Mouse (Mus musculus): ENCODE data around the gene Grpel1. TPM values are rescaled to one million over a fixed set of nuclear protein-coding genes. Genes with fewer than 3 reads are reported as not detected.

Grpel1 gene
- polyA plus RNA-seq, 1 experiment from 2014 or later: 47.0 TPM

GRCm38 (mm10) chr5:36479735-36480134 lies 14.9 kb downstream of the Grpel1 start:
- in situ Hi-C loops (cut with MboI; ENCODE audit: low pct_unique_long_range_greater_than_20kb): loop anchor here (5.0 to 25.0 kb wide), 2 partner anchors 263 to 858 kb away; partner anchors contain the start of genes Evc and Evc2
- ChIA-PET CTCF (interaction anchor here (1.3 to 14.3 kb wide), 4 partner anchors 7 to 263 kb away, joined by 3 to 114 read pairs (median 36); partner anchors contain the start of gene Grpel1), POLR2A (no interaction called here)
- DNase-seq (ENCODE audit: low read depth, low spot score): no peak
- TF ChIP-seq CTCF (IDR thresholded peaks at IDR 0.05): no peak
- ATAC-seq: no peak
- H3K27me3 ChIP-seq: no peaks in the 10 kb centered on the region

GRCm38 (mm10) chr5:36480398-36480797 lies 15.6 kb downstream of the Grpel1 start:
- DNase-seq (ENCODE audit: low read depth, low spot score): no peak
- CTCF ChIA-PET: interaction anchor here (0.8 to 14.3 kb wide), 6 partner anchors 8 to 263 kb away, joined by 3 to 114 read pairs (median 4); partner anchors contain the start of gene Grpel1
- no peak for TF ChIP-seq CTCF (IDR thresholded peaks at IDR 0.05)
- no peak for ATAC-seq
- in situ Hi-C loops (cut with MboI; ENCODE audit: low pct_unique_long_range_greater_than_20kb): loop anchor here (25.0 kb wide), 1 partner anchor 857 kb away; the partner anchor contains the start of genes Evc and Evc2
- no peaks in the 10 kb centered on the region for H3K27me3 ChIP-seq
- POLR2A ChIA-PET: interaction anchor here (0.8 to 1.8 kb wide), 2 partner anchors 8 to 9 kb away, joined by 3 to 6 read pairs; no protein-coding TSS in a partner anchor

- in situ Hi-C loops (cut with MboI; ENCODE audit: low pct_unique_long_range_greater_than_20kb): loop anchor here (25.0 kb wide), 1 partner anchor 856 kb away; the partner anchor contains the start of genes Evc and Evc2
- DNase-seq (ENCODE audit: low read depth, low spot score) (no peak), ATAC-seq (no peak)
- POLR2A ChIA-PET: interaction anchor here (0.8 to 1.8 kb wide), 3 partner anchors 8 to 16 kb away, joined by 3 to 6 read pairs (median 4); no protein-coding TSS in a partner anchor
- H3K27me3 ChIP-seq: no peaks in the 10 kb centered on the region
- no peak for TF ChIP-seq CTCF (IDR thresholded peaks at IDR 0.05)
- CTCF ChIA-PET: interaction anchor here (0.8 to 14.3 kb wide), 7 partner anchors 9 to 262 kb away, joined by 3 to 114 read pairs (median 3); partner anchors contain the start of gene Grpel1
These were observed 16.3 kb downstream of the Grpel1 start for GRCm38 (mm10) chr5:36481114-36481513.

GRCm38 (mm10) chr5:36483203-36484101 lies 18.7 kb downstream of the Grpel1 start:
- CTCF ChIA-PET: interaction anchor here (0.8 to 14.3 kb wide), 7 partner anchors 11 to 257 kb away, joined by 3 to 114 read pairs (median 5); partner anchors contain the start of gene Grpel1

GRCm38 (mm10) chr5:36484171-36484990 lies 19.6 kb downstream of the Grpel1 start, which contains the start of the genes Tada2b and Ccdc96:
TSS of gene Tada2b (minus strand) at chr5:36484285.
TSS of gene Ccdc96 (plus strand) at chr5:36484588.
- ATAC-seq: peak; percentile 94
- in situ Hi-C loops (cut with MboI; ENCODE audit: low pct_unique_long_range_greater_than_20kb): loop anchor here (25.0 kb wide), 1 partner anchor 853 kb away; the partner anchor contains the start of genes Evc and Evc2
- no peaks in the 10 kb centered on the region for H3K27me3 ChIP-seq
- ChIA-PET CTCF (interaction anchor here (1.5 to 14.3 kb wide), 3 partner anchors 12 to 21 kb away, joined by 5 to 114 read pairs (median 69); partner anchors contain the start of gene Grpel1), POLR2A (interaction anchor here (0.6 to 1.8 kb wide), 2 partner anchors 19 to 82 kb away, joined by 7 to 8 read pairs; partner anchors contain the start of gene Grpel1)
- peak; percentile 96 for DNase-seq (ENCODE audit: low read depth, low spot score)
- no peak for TF ChIP-seq CTCF (IDR thresholded peaks at IDR 0.05)

More at GRCm38 (mm10) chr5:36483203-36484101, 18.7 kb downstream of the Grpel1 start:
- DNase-seq (ENCODE audit: low read depth, low spot score) (no peak), ATAC-seq (peak; percentile 6)
- POLR2A ChIA-PET: interaction anchor here (1.0 to 1.8 kb wide), 3 partner anchors 10 to 19 kb away, joined by 4 to 8 read pairs (median 7); partner anchors contain the start of gene Grpel1
- in situ Hi-C loops (cut with MboI; ENCODE audit: low pct_unique_long_range_greater_than_20kb): loop anchor here (25.0 kb wide), 1 partner anchor 854 kb away; the partner anchor contains the start of genes Evc and Evc2
- no peak for TF ChIP-seq CTCF (IDR thresholded peaks at IDR 0.05)
- no peaks in the 10 kb centered on the region for H3K27me3 ChIP-seq

GRCm38 (mm10) chr5:36485306-36485705 lies 20.5 kb downstream of the Grpel1 start:
- no peak for ATAC-seq
- in situ Hi-C loops (cut with MboI; ENCODE audit: low pct_unique_long_range_greater_than_20kb): loop anchor here (25.0 kb wide), 1 partner anchor 852 kb away; the partner anchor contains the start of genes Evc and Evc2
- H3K27me3 ChIP-seq: no peaks in the 10 kb centered on the region
- DNase-seq (ENCODE audit: low read depth, low spot score): no peak
- TF ChIP-seq CTCF (IDR thresholded peaks at IDR 0.05): no peak
- CTCF ChIA-PET: interaction anchor here (1.6 to 14.3 kb wide), 3 partner anchors 13 to 24 kb away, joined by 3 to 114 read pairs (median 69); partner anchors contain the start of gene Grpel1
- POLR2A ChIA-PET: interaction anchor here (0.6 kb wide), 1 partner anchor 81 kb away, joined by 8 read pairs; no protein-coding TSS in a partner anchor

- CTCF ChIA-PET: interaction anchor here (1.2 to 3.5 kb wide), 11 partner anchors 12 to 251 kb away, joined by 3 to 12 read pairs (median 5); partner anchors contain the start of gene Grpel1
- in situ Hi-C loops (cut with MboI; ENCODE audit: low pct_unique_long_range_greater_than_20kb): loop anchor here (25.0 kb wide), 1 partner anchor 848 kb away; the partner anchor contains the start of genes Evc and Evc2
- TF ChIP-seq CTCF (IDR thresholded peaks at IDR 0.05): no peak
- H3K27me3 ChIP-seq: no peaks in the 10 kb centered on the region
- POLR2A ChIA-PET: interaction anchor here (1.2 kb wide), 1 partner anchor 9 kb away, joined by 3 read pairs; no protein-coding TSS in a partner anchor
- no peak for DNase-seq (ENCODE audit: low read depth, low spot score)
- ATAC-seq: no peak
These were observed 24.4 kb downstream of the Grpel1 start for GRCm38 (mm10) chr5:36489225-36489624.

GRCm38 (mm10) chr5:36493919-36494318 lies 29.1 kb downstream of the Grpel1 start:
- CTCF ChIA-PET: no interaction called here
- no peak for ATAC-seq

GRCm38 (mm10) chr5:36494709-36495108 lies 29.9 kb downstream of the Grpel1 start:
- DNase-seq (ENCODE audit: low read depth, low spot score) (no peak), ATAC-seq (no peak)
- ChIA-PET POLR2A (no interaction called here), CTCF (no interaction called here)
- in situ Hi-C loops (cut with MboI; ENCODE audit: low pct_unique_long_range_greater_than_20kb): loop anchor here (25.0 kb wide), 1 partner anchor 843 kb away; the partner anchor contains the start of genes Evc and Evc2
- no peak for TF ChIP-seq CTCF (IDR thresholded peaks at IDR 0.05)
- H3K27me3 ChIP-seq: no peaks in the 10 kb centered on the region

More at GRCm38 (mm10) chr5:36493919-36494318, 29.1 kb downstream of the Grpel1 start:
- no peaks in the 10 kb centered on the region for H3K27me3 ChIP-seq
- peak; percentile 22 for DNase-seq (ENCODE audit: low read depth, low spot score)
- no peak for TF ChIP-seq CTCF (IDR thresholded peaks at IDR 0.05)
- in situ Hi-C loops (cut with MboI; ENCODE audit: low pct_unique_long_range_greater_than_20kb): loop anchor here (25.0 kb wide), 1 partner anchor 843 kb away; the partner anchor contains the start of genes Evc and Evc2
- POLR2A ChIA-PET: no interaction called here

Measured in Patski (cell line).